Mouse (Mus musculus): ENCODE measurements around the gene Tnnc2. TPM values are rescaled to one million over a fixed set of nuclear protein-coding genes. Genes with fewer than 3 reads are reported as not detected.

Tnnc2 gene
- polyA plus RNA-seq, 1 experiment: not detected

DNA sequence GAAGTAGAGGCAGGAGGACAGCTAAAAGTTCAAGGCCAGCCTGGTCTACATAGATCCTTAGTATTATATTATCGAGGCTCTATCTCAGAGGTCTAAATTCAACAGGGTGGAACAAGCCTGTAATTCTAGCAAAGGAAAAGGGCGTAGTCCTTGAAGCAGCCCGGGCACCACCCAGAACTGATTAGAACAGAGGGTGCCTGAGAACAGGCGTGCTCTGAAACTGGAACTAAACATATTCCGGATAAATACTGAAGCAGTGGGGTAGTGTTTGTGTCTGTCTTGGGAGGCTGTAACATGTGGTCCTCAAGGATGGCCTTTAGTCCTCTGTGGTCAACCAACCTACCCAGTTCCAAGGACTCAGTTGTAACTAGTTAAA, 5.8 kb downstream of the Tnnc2 start:
- H3K27me3 ChIP-seq (ENCODE audit: control insufficient read depth, insufficient read depth, low read length): no peaks in the 10 kb centered on the region
- peaks cover 12% of the 10 kb centered on the region; the same call in 1 of the 2 replicates for H3K4me1 ChIP-seq (ENCODE audit: control insufficient read depth, insufficient read depth, insufficient read length, low read length)
- WGBS: 25% methylated on average over 5 of the region's 5 CpGs
- peaks cover 4% of the 10 kb centered on the region; the same call in 1 of the 2 replicates for H3K36me3 ChIP-seq (ENCODE audit: control insufficient read depth, insufficient read depth, low read length)
- no peak for TF ChIP-seq POLR2A (IDR thresholded peaks at IDR 0.05; ENCODE audit: low read depth, low read length)
- no peak for TF ChIP-seq CTCF (IDR thresholded peaks at IDR 0.05; ENCODE audit: extremely low read depth, insufficient read length, insufficient replicate concordance, low read depth, low read length)
- peak overlapping the region; percentile 14 for H3K27ac ChIP-seq (ENCODE audit: insufficient read depth, low read depth, low read length)
- no peak overlapping the region for H3K4me3 ChIP-seq (ENCODE audit: low read depth, low read length)

- peaks cover 4% of the 10 kb centered on the region; the same call in 1 of the 2 replicates for H3K36me3 ChIP-seq (ENCODE audit: control insufficient read depth, insufficient read depth, low read length)
- H3K27ac ChIP-seq (ENCODE audit: insufficient read depth, low read depth, low read length): peak overlapping the region; percentile 14
- 61% methylated on average over 14 of the region's 14 CpGs for WGBS
- H3K4me1 ChIP-seq (ENCODE audit: control insufficient read depth, insufficient read depth, insufficient read length, low read length): peaks cover 12% of the 10 kb centered on the region; the same call in 1 of the 2 replicates
- no peaks in the 10 kb centered on the region for H3K27me3 ChIP-seq (ENCODE audit: control insufficient read depth, insufficient read depth, low read length)
- no peak for TF ChIP-seq CTCF (IDR thresholded peaks at IDR 0.05; ENCODE audit: extremely low read depth, insufficient read length, insufficient replicate concordance, low read depth, low read length)
- no peak for TF ChIP-seq POLR2A (IDR thresholded peaks at IDR 0.05; ENCODE audit: low read depth, low read length)
- H3K4me3 ChIP-seq (ENCODE audit: low read depth, low read length): no peak overlapping the region
These were observed 6.4 kb downstream of the Tnnc2 start for GRCm38 (mm10) chr2:164773229-164773988.

- H3K4me3 ChIP-seq (ENCODE audit: low read depth, low read length): peak overlapping the region; percentile 14; the same call in 1 of the 2 replicates
- H3K27ac ChIP-seq (ENCODE audit: insufficient read depth, low read depth, low read length): no peak overlapping the region
- peaks cover 12% of the 10 kb centered on the region; the same call in 1 of the 2 replicates for H3K4me1 ChIP-seq (ENCODE audit: control insufficient read depth, insufficient read depth, insufficient read length, low read length)
- WGBS: 28% methylated on average over 8 of the region's 8 CpGs
- no peaks in the 10 kb centered on the region for H3K27me3 ChIP-seq (ENCODE audit: control insufficient read depth, insufficient read depth, low read length)
- TF ChIP-seq CTCF (IDR thresholded peaks at IDR 0.05; ENCODE audit: extremely low read depth, insufficient read length, insufficient replicate concordance, low read depth, low read length) (no peak), POLR2A (IDR thresholded peaks at IDR 0.05; ENCODE audit: low read depth, low read length) (no peak)
- peaks cover 15% of the 10 kb centered on the region for H3K36me3 ChIP-seq (ENCODE audit: control insufficient read depth, insufficient read depth, low read length)
These were observed 8.6 kb downstream of the Tnnc2 start for GRCm38 (mm10) chr2:164771123-164771522.

- Histone ChIP-seq H3K27me3 (ENCODE audit: control insufficient read depth, insufficient read depth, low read length) (no peaks in the 10 kb centered on the region), H3K36me3 (ENCODE audit: control insufficient read depth, insufficient read depth, low read length) (peaks cover 22% of the 10 kb centered on the region), H3K4me3 (ENCODE audit: low read depth, low read length) (peak overlapping the region; percentile 81), H3K27ac (ENCODE audit: insufficient read depth, low read depth, low read length) (peak overlapping the region; percentile 3; the same call in 1 of the 2 replicates), H3K4me1 (ENCODE audit: control insufficient read depth, insufficient read depth, insufficient read length, low read length) (peaks cover 12% of the 10 kb centered on the region; the same call in 1 of the 2 replicates)
- WGBS: under 1% methylated on average over 15 of the region's 15 CpGs
- TF ChIP-seq POLR2A (IDR thresholded peaks at IDR 0.05; ENCODE audit: low read depth, low read length): no peak
- no peak for TF ChIP-seq CTCF (IDR thresholded peaks at IDR 0.05; ENCODE audit: extremely low read depth, insufficient read length, insufficient replicate concordance, low read depth, low read length)
These were observed 9.5 kb downstream of the Tnnc2 start for GRCm38 (mm10) chr2:164770279-164770678.

DNA sequence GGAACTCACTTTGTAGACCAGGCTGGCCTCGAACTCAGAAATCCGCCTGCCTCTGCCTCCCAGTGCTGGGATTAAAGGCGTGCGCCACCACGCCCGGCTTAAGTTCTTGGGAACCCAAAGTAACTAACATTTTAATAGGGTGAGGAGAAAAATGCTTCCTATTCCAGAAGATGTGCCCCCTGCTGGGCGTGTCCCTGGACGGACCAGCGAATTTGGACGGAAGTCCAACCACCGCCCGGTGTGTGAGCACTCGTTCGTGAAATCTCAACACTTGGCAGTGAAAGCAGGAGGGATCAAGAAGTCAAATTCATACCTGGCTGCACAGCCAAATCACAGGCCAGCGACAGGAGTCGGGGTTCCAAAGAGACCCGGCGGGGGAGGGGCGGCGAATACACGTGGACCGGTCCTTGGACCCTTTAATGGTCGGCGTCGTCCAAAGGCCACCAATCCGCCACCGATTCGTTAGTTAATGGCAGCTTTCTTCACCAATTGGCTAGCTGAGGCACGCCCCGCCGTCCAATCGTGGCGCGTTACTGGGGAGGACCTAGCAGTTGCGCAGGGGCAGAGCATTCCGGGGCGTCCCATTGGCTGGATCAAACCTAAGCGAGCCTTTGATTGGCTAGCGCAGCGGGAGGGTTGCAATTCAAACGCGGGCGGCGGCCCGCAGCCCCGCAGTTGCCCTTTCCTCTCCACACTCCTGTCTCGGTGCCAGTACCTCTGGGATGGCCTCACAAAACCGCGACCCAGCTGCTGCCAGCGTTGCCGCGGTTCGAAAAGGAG, 10.3 kb downstream of the Tnnc2 start, which contains the start of gene Ube2c:
Ube2c (plus strand) TSS at position 641 of the 780 bp plus-strand sequence.
- Histone ChIP-seq H3K36me3 (ENCODE audit: control insufficient read depth, insufficient read depth, low read length) (peaks cover 28% of the 10 kb centered on the region), H3K4me3 (ENCODE audit: low read depth, low read length) (peak within 1 kb of the TSS; percentile 81), H3K4me1 (ENCODE audit: control insufficient read depth, insufficient read depth, insufficient read length, low read length) (peaks cover 12% of the 10 kb centered on the region; the same call in 1 of the 2 replicates), H3K27ac (ENCODE audit: insufficient read depth, low read depth, low read length) (peak within 1 kb of the TSS; percentile 18), H3K27me3 (ENCODE audit: control insufficient read depth, insufficient read depth, low read length) (no peaks in the 10 kb centered on the region)
- 1% methylated on average over 53 of the region's 53 CpGs for WGBS
- TF ChIP-seq POLR2A (IDR thresholded peaks at IDR 0.05; ENCODE audit: low read depth, low read length) (peak; percentile 31; the same call in 1 of the 2 replicates), CTCF (IDR thresholded peaks at IDR 0.05; ENCODE audit: extremely low read depth, insufficient read length, insufficient replicate concordance, low read depth, low read length) (no peak; the same call in 1 of the 2 replicates)

DNA sequence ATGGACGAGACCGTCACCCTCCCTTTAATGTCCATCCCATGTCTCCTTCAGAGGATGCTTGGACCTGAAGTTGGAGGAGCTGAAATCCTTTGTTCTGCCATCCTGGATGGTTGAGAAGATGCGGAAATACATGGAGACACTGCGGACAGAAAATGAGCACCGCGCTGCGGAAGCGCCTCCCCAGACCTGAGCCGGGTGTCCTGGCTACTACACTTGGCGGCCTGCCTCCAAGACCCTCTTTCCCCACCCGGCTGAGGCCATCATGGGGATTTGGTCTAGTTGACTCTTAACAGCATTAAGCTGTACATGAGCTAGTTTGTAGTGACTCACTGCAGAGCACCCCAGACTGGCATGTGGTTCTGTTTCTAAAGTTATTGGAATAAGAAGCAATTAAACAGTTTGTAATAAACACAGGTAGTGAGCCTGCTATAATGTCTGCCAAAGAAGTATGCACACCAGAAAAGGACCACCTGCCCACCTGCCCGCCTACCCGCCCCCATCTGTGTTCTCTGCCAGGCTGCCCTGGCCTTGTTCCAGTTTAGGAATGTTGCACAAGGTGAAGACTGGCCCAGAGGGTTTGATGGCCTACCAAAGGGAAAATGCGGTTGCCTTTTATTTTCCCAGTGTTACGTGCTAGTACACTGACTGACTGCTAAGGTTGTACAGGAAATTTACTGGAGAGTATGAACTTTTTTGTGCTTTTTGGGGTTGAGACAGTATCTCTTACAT, 11.8 kb downstream of the Tnnc2 start:
- TF ChIP-seq POLR2A (IDR thresholded peaks at IDR 0.05; ENCODE audit: low read depth, low read length): no peak
- TF ChIP-seq CTCF (IDR thresholded peaks at IDR 0.05; ENCODE audit: extremely low read depth, insufficient read length, insufficient replicate concordance, low read depth, low read length): no peak
- WGBS: 89% methylated on average over 15 of the region's 15 CpGs
- Histone ChIP-seq H3K4me1 (ENCODE audit: control insufficient read depth, insufficient read depth, insufficient read length, low read length) (peaks cover 6% of the 10 kb centered on the region; the same call in 1 of the 2 replicates), H3K27ac (ENCODE audit: insufficient read depth, low read depth, low read length) (no peak overlapping the region), H3K27me3 (ENCODE audit: control insufficient read depth, insufficient read depth, low read length) (no peaks in the 10 kb centered on the region), H3K4me3 (ENCODE audit: low read depth, low read length) (no peak overlapping the region), H3K36me3 (ENCODE audit: control insufficient read depth, insufficient read depth, low read length) (peaks cover 34% of the 10 kb centered on the region)

Measured in small intestine, adult 2 months (tissue).